Mouse (Mus musculus) frontal cortex, adult 2 months (tissue): ENCODE results near the gene Speer2. TPM values are rescaled to one million over a fixed set of nuclear protein-coding genes. Genes with fewer than 3 reads are reported as not detected.

Source experiments
- DNase-seq, 2 experiments: peaks; one replicate each; pipeline ENCODE4 v3.0.0; 2022; ENCODE audit warnings: low spot score in 1 of 2; ENCODE audit errors: extremely low spot score in 1 of 2
- polyA plus RNA-seq: library from polyadenylated mRNA; depleted of rRNA; stranded (reverse); fragments of >200 nt; gene quantifications from 2 replicates; pipeline ENCODE4 v1.2.3, GENCODE M21; 2012; rRNA removed

Gene Speer2
- not detected in 2 replicates for polyA plus RNA-seq

- no peak for DNase-seq
These were observed at the start of gene Speer2 for GRCm38 (mm10) chr16:69863644-69864043. Gene Speer2 (minus strand): TSS chr16:69863744.

DNA sequence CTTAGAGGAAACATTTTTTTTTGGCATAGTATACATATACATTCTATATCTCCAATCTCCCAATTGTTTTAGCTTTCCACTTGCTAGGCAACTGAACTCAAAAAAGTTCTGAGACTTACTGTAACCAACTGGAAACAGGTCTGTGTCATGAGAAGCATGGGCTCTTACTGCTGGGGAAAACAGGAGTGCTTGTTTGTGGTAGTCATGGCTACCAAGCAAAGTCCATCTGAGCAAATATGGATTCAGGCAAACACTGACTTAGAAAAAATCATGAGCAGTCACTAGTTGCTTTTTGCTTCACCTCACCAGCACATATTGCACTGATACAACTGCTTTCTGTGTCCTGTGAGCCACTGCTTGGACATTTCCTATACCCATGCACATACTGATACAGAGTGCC, 40.8 kb upstream of the Speer2 start:
- no peak for DNase-seq

- DNase-seq, result no peak
These were observed 17.2 kb upstream of the Speer2 start for GRCm38 (mm10) chr16:69880712-69881111.

DNA sequence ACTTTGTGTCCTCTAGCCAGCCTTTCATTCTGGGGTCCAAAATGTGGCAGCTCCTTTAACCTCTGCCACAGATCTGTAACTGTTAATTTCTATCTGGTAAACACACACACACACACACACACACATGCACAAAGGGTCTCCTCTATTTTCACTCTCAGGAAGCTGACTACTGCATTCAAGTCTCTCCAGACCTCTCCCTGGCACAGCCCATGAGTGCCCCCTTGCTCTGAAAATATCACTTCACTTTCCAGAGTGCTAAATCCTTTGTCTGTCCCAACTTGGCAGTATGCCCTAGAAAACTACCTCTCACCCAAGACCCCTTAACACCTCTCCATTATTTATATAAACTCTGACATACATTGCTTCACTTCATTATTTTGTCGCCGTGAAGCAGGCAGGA, 26.9 kb downstream of the Speer2 start:
- DNase-seq, result no peak

GRCm38 (mm10) chr16:69813652-69814051, 49.9 kb downstream of the Speer2 start:
- DNase-seq, result no peak
